Mouse (Mus musculus) G1E (cell line): Measurements from ENCODE around the gene Lipe. TPM values are rescaled to one million over a fixed set of nuclear protein-coding genes. Genes with fewer than 3 reads are reported as not detected.
A peak's percentile ranks its signal among the peaks of the same experiment; 100 is the strongest.

ENCODE experiments used
- ATAC-seq: 2 replicates; pipeline ENCODE4 v1.8.0; 2016; ENCODE audit warnings: mild to moderate bottlenecking; ENCODE audit not compliant: insufficient number of reproducible peaks, poor library complexity, low FRiP score, severe bottlenecking; ENCODE audit errors: extremely low read depth
- DNase-seq: peaks from one replicate; pipeline ENCODE4 v3.0.0; 2012; ENCODE audit warnings: low spot score
- H3K27me3 ChIP-seq: 2 replicates; pipeline ENCODE4 v1.6.1; 2012; ENCODE audit warnings: mild to moderate bottlenecking, low read length, inconsistent platforms; ENCODE audit not compliant: insufficient read depth
- H3K36me3 ChIP-seq: replicated peaks from 2 replicates; pipeline ENCODE3; 2012; ENCODE audit warnings: mild to moderate bottlenecking, inconsistent platforms
- H3K4me1 ChIP-seq: 2 replicates; pipeline ENCODE4 v1.6.1; 2012; ENCODE audit warnings: low read depth, low read length, inconsistent platforms, mixed read lengths; ENCODE audit not compliant: insufficient read depth
- H3K4me3 ChIP-seq: 2 replicates; pipeline ENCODE4 v1.5.1; 2012; ENCODE audit warnings: low read depth, mild to moderate bottlenecking, inconsistent platforms, low read length, moderate library complexity, mixed read lengths
- H3K9me3 ChIP-seq: replicated peaks from 2 replicates; pipeline ENCODE4 v1.6.1; 2012; ENCODE audit warnings: inconsistent platforms
- CTCF ChIP-seq: IDR thresholded peaks from 2 replicates; pipeline ENCODE4 v1.5.1; 2012; ENCODE audit warnings: low read depth, low read length, inconsistent platforms, mixed read lengths
- GATA1 ChIP-seq: IDR thresholded peaks from 2 replicates; pipeline ENCODE4 v1.6.1; 2012; ENCODE audit warnings: borderline replicate concordance, low read length, inconsistent platforms, mixed read lengths
- GATA2 ChIP-seq: IDR thresholded peaks from 2 replicates; pipeline ENCODE4 v1.6.1; 2012; ENCODE audit warnings: low read depth, low read length, inconsistent platforms, borderline replicate concordance
- POLR2AphosphoS5 ChIP-seq: IDR thresholded peaks from 2 replicates; pipeline ENCODE4 v1.6.1; 2012; ENCODE audit warnings: low read depth, low read length, inconsistent platforms; ENCODE audit not compliant: insufficient replicate concordance
- TAL1 ChIP-seq: conservative IDR thresholded peaks from 2 replicates; pipeline ENCODE4 v1.6.1; 2012; ENCODE audit warnings: low read depth, low read length, inconsistent platforms, mixed read lengths
- polyA plus RNA-seq: library from polyadenylated mRNA; stranded (reverse); fragments of >175 nt; gene quantifications from 2 replicates; pipeline ENCODE4 v1.2.3, GENCODE M21; 2012
- total RNA-seq, 2 experiments: library from RNA; stranded (forward) in 1 of 2; stranded (reverse) in 1 of 2; fragments of 200-1000 nt in 1 of 2; fragments of >200 nt in 1 of 2; fragmentation: Nextera tagmentation in 1 of 2; gene quantifications; 2 replicates each; pipeline ENCODE4 v1.2.3; 2014 to 2017

Lipe gene
- total and polyA plus RNA-seq, 3 experiments, result 4.6 to 15.7 (median 6.1) TPM

DNA sequence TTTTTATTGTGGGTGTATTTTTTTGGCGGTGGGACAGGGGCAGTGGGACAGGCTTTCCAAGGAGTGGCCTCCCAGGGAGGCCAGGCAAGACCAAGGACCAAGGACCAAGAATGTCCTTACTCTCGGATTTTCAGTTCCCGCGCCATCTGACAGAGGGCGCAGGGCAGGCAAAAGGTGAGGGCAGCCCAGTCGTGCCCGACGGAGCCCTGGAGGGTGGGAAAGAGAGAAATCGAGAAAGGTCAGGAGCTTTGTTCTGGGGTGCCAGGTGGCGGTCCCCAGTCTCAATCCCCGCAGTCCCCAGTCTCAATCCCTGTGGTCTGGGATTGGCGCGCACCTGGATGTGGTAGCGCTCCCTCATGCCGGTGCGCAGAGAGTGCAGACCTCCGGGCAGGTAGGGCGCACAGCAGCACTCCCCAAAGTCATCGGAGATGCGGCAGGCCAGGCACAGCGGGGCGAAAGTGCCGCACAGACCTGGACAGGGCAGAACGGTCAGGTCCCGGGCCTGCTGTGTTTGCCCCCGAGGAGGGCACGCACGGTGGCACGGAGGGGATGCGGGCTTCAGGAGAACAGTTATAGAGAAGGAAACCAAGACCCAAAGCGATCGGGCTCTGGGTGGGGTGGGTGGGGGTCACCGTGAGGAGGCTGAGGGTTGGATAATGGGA lies 30.7 kb downstream of the Lipe start:
- Histone ChIP-seq H3K27me3 (peaks cover 54% of the 10 kb centered on the region), H3K36me3 (peaks cover 20% of the 10 kb centered on the region), H3K4me1 (no peaks in the 10 kb centered on the region; the same call in 1 of the 2 replicates), H3K4me3 (0 out of 2 replicates have a peak overlapping the region, but pooled peaks have one; percentile 21), H3K9me3 (no peaks in the 10 kb centered on the region)
- TF ChIP-seq POLR2AphosphoS5 (no peak), GATA2 (no peak), GATA1 (no peak), TAL1 (no peak), CTCF (no peak)
- ATAC-seq (no peak), DNase-seq (no peak)

DNA sequence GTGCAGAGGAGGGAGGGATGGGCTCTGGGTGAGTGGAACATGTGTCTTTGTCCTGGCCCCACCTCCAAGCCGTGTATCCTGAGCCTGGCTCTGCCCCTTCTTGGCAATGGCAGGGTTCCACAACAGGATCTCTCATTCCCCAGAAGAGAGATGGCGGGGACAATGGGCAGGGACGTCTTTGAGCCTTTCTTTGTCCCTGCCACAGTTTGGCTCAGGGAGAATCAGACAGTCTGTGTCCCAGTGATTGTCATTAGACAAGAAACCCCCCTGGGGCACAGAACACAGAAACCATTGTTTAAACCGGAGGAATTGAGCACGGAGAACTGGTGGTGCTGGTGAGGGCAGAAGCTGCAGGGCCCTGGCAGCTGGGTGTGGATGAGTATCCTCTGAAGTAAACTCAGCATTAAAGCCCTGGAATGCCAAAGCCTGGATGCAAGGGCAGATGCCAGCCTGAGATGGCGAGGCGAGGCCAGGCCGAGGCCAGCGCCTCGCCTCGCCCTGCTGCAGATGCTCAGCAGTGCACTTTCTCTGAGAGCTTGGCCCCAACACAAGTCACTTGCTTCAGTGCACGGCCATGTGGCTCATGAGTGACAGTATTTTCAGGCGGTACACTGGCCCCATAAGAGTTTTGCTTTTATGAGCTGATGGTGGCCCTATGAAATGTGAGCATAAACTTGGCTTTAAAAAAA lies 32.4 kb downstream of the Lipe start:
- TF ChIP-seq GATA1 (no peak), TAL1 (no peak), CTCF (no peak)
- H3K4me3 ChIP-seq, result no peak overlapping the region
- ATAC-seq (no peak), DNase-seq (no peak)
- H3K36me3 ChIP-seq, result peaks cover 31% of the 10 kb centered on the region
- H3K27me3 ChIP-seq, result peaks cover 41% of the 10 kb centered on the region
- H3K4me1 ChIP-seq, result no peaks in the 10 kb centered on the region; the same call in 1 of the 2 replicates
- no peaks in the 10 kb centered on the region for H3K9me3 ChIP-seq

DNA sequence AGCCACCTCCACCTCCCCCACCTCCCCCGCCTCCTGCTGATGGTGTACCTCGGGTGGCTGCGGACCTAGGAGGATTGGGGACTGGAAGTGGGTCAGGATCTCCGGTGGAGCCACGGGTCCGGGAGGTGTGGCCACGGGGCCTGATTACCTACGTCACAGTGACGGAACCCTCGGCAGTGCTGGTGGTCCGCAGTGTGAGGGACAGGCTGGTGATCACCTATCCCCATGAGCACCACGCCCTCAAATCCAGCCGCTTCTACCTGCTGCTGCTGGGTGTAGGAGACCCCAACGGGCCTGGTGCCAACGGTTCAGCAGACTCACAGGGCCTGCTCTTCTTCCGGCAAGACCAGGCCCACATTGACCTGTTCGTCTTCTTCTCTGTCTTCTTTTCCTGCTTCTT lies 34.9 kb downstream of the Lipe start:
- no peak overlapping the region for H3K4me3 ChIP-seq
- no peak for ATAC-seq
- H3K36me3 ChIP-seq, result peaks cover 56% of the 10 kb centered on the region

GRCm38 (mm10) chr7:25363151-25363550 lies 35.4 kb downstream of the Lipe start:
- Histone ChIP-seq H3K9me3 (no peaks in the 10 kb centered on the region), H3K27me3 (peaks cover 15% of the 10 kb centered on the region), H3K36me3 (peaks cover 61% of the 10 kb centered on the region), H3K4me1 (peaks cover 2% of the 10 kb centered on the region; the same call in 1 of the 2 replicates), H3K4me3 (no peak overlapping the region)
- ATAC-seq, result no peak
- TF ChIP-seq CTCF, result peak; percentile 29; the same call in 1 of the 2 replicates
- no peak for TF ChIP-seq TAL1
- TF ChIP-seq GATA1, result no peak
- TF ChIP-seq POLR2AphosphoS5, result no peak
- no peak for TF ChIP-seq GATA2
- no peak for DNase-seq

More for the DNA sequence above, 34.9 kb downstream of the Lipe start:
- H3K4me1 ChIP-seq, result peaks cover under 1% of the 10 kb centered on the region; the same call in 1 of the 2 replicates
- DNase-seq, result no peak
- peaks cover 20% of the 10 kb centered on the region for H3K27me3 ChIP-seq
- TF ChIP-seq TAL1, result no peak
- no peak for TF ChIP-seq GATA1
- no peaks in the 10 kb centered on the region for H3K9me3 ChIP-seq

DNA sequence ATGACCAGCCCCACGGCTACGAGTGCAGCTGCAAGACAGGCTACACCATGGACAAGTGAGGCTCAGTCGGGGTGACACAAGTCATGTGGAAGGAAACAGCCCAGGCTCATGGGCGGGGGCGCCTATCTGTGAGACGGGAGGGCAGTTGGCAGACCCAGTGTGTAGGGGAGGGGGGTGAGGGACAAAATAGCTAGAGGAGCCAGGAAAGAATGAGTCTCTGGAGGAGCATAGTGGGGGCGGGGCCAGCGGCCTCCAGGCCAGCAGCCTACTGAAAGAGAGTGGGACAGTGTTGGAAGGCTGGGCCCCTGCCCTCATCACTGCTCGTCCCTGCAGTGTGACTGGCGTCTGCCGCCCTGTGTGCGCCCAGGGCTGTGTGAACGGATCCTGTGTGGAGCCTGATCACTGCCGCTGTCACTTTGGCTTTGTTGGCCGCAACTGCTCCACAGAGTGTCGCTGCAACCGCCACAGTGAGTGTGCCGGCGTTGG lies 39.7 kb downstream of the Lipe start:
- no peak for TF ChIP-seq CTCF
- TF ChIP-seq GATA1, result no peak
- TF ChIP-seq GATA2, result no peak
- TF ChIP-seq TAL1, result no peak
- no peak for TF ChIP-seq POLR2AphosphoS5
- H3K36me3 ChIP-seq, result peaks cover 92% of the 10 kb centered on the region
- no peak for DNase-seq

DNA sequence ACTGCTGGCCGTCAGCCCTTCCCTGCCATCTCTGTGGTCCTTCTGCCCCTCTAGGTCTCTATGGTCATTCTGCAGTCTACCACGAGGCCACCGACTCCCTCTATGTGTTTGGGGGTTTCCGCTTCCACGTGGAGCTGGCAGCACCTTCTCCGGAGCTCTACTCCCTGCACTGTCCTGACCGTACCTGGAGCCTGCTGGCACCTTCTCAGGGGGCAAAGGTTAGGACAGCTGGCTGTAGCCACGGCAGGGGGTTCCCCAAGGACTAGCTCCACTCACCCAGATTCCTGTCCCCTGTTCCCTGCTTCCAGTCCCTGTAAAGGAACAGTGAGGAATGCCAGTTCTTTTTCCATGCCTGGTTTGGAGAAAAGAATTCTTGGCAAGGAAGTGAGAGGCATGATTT lies 49.6 kb downstream of the Lipe start:
- Histone ChIP-seq H3K4me3 (no peak overlapping the region), H3K4me1 (no peaks in the 10 kb centered on the region), H3K9me3 (peaks cover 12% of the 10 kb centered on the region), H3K36me3 (peaks cover 93% of the 10 kb centered on the region), H3K27me3 (no peaks in the 10 kb centered on the region)
- TF ChIP-seq CTCF (no peak), GATA1 (no peak), POLR2AphosphoS5 (no peak), GATA2 (no peak), TAL1 (no peak)
- DNase-seq (no peak), ATAC-seq (no peak)

More for the DNA sequence above, 39.7 kb downstream of the Lipe start:
- 0 out of 2 replicates have a peak overlapping the region, but pooled peaks have one; percentile 13 for H3K4me3 ChIP-seq
- H3K4me1 ChIP-seq, result peaks cover 6% of the 10 kb centered on the region; the same call in 1 of the 2 replicates
- no peaks in the 10 kb centered on the region for H3K27me3 ChIP-seq
- H3K9me3 ChIP-seq, result no peaks in the 10 kb centered on the region
- no peak for ATAC-seq
